Mouse (Mus musculus) brain, embryonic 14.5 days (tissue): Measurements from ENCODE around the gene Pou3f1. TPM values are rescaled to one million over a fixed set of nuclear protein-coding genes. Genes with fewer than 3 reads are reported as not detected.

Experiments
- DNase-seq: peaks from one replicate; pipeline ENCODE4 v3.0.0-alpha.2; 2011; ENCODE audit warnings: low read depth
- CTCF ChIP-seq: fragments of 200-500 bp; IDR thresholded peaks from 2 replicates; pipeline ENCODE4 v1.5.1; 2012; ENCODE audit warnings: inconsistent platforms, mild to moderate bottlenecking, moderate library complexity, borderline replicate concordance; ENCODE audit not compliant: insufficient read depth, insufficient read length; ENCODE audit errors: extremely low read depth
- POLR2A ChIP-seq: fragments of 200-500 bp; IDR thresholded peaks from 2 replicates; pipeline ENCODE4 v1.6.1; 2012; ENCODE audit warnings: mild to moderate bottlenecking, inconsistent platforms, borderline replicate concordance; ENCODE audit not compliant: poor library complexity, insufficient read depth, insufficient read length, severe bottlenecking; ENCODE audit errors: extremely low read depth
- polyA plus RNA-seq: library from polyadenylated mRNA; depleted of rRNA; stranded (reverse); fragments of >200 nt; gene quantifications from 2 replicates; pipeline ENCODE4 v1.2.3, GENCODE M21; 2012; rRNA removed

Pou3f1 gene
- polyA plus RNA-seq: 21.3 and 23.1 TPM in 2 replicates

DNA sequence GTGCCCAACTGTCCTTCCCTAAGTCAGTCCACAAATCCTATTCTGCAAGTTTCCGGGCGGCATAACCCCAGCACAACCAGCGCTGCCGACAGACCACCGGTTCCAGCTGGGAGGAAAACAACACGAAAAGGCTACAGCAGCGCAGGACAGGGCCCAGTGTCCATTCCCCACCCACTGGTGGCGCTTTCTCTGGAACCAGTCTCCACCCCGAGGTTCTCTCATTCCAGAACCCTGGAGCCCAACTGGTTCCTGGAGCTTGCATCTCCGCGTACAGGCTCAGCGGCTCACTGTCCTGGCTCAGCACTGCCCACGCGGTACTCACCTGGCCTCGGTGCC is at the start of gene Pou3f1:
Gene Pou3f1, plus strand, starts transcription at position 290 of the 336 bp plus-strand sequence.
- DNase-seq: no peak
- no peak for TF ChIP-seq POLR2A
- no peak for TF ChIP-seq CTCF

DNA sequence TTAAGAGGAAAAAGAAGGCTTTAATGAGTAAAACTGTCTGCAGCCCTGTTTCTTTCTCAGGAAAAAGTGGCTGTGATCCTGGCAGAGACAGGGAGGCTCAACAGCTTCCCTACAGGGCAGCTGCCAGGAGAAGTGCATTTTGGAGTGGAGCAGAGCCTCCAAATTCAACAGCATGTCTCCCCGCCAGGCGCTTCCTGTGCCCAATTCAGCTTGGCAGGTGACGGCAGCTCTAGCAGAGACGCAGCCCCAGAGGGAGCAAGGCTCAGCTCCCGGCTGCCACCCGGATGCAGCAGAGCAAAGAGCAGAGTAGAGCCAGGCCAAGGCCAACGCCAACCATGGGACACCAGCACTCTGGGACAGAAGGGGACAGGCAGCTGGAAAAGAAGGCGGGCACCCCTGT is 49.4 kb upstream of the Pou3f1 start:
- TF ChIP-seq CTCF (no peak), POLR2A (no peak)
- peak; percentile 81 for DNase-seq

DNA sequence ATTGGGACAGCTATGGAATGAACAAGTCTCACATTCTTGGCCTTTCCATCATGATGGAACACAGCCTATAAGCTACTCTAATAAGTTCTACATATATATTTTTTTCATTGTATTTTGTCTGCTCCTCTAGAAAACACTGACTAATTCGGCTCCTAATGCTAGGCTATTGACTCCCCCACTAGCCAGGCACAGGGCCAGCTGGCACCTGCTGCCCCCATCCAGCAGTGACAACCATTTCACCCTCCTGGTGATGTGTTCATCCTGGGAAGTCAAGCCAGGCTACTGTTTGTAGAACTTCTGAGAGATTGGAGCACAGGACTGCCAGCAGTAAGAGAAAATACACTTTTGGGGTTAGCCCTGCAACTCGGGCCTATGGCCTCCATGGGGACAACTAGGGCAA is 46.5 kb upstream of the Pou3f1 start:
- DNase-seq: no peak
- no peak for TF ChIP-seq POLR2A
- TF ChIP-seq CTCF: no peak

DNA sequence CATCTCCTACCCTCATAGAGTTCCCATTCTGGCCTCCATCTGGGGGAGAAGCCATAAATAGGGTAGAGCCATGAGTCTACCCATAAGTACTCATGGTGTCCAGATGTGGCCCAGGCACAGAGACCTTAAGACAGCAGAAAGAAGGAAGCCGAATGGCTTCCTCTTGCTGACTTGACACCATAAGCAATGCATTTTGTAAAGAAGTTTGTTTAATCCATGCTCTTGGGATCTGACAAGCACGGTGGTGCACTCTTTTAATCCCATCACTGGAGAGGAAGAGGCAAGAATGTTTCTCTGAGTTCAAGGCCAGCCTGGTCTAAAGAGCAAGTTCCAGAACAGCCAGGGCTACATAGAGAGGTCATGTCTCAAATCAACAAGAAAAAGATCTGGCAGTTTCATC is 45.9 kb upstream of the Pou3f1 start, which contains the start of gene 3100002H09Rik:
Gene 3100002H09Rik, minus strand, starts transcription at position 101 of the 400 bp plus-strand sequence.
- no peak for DNase-seq
- TF ChIP-seq CTCF (no peak), POLR2A (no peak)

DNA sequence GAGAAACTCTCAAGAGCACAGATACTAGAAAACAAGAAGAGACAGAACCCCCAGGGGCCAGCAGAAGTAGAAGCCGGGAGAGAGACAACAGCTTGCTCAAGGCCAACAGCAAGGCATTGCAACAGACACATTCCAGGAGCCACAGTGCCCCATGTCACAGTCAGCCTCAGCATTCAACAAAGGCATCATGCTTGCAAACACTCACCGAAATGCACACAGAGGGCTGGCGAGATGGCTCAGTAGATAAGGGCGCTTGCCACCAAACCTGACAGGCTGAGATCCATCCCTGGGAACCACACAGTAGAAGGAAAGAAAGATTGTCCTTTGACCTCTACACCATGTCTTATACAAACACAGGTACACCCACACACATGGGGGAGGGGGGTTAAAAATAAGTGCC is 44.8 kb upstream of the Pou3f1 start:
- DNase-seq: no peak
- TF ChIP-seq POLR2A (no peak), CTCF (no peak)

DNA sequence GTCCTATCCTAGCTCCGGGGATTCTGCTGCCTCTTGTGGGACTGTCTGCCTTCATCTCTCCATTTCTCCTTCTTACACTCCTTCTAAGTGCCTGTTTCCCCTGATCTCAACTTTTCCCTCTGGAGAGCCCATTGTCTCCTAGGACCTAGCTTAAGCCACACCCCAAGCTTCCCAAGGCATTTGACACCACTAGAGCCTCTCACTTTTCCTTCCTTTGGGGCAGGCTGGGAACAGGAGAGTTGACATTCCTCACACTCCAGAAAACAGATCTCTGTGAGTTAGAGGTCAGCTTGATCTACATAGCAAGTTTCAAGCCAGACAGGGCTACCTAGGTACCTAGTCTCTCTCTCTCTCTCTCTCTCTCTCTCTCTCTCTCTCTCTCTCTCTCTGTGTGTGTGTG is 42.4 kb upstream of the Pou3f1 start:
- no peak for DNase-seq
- TF ChIP-seq POLR2A (no peak), CTCF (no peak)

DNA sequence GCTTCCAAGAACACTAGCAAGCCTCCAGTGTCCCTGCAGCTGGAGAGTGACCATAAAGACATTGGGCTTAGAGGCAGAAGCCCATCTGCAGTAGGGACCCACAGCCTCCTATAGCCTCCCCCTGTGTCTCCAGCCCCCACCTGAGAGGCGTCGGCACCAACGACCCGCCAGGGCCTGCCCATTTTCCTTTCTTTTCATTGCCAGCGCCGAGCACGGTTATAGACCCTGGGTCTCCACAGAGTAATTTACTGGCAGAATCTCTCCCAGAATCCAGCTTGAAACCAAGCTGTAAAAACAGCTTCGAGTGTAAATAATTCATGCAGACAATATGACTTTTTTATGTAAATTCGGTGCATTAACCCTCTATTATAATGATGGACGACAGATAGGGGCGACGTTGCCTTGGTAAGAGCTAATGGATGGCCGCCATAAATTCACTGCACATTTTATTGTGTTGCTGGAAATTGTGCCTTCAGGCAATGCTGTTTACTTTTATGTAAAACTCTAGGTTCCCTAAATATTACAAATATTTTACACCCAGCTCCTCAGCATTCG is 41.1 kb upstream of the Pou3f1 start:
- no peak for TF ChIP-seq CTCF
- TF ChIP-seq POLR2A: no peak
- DNase-seq: peak; percentile 57

DNA sequence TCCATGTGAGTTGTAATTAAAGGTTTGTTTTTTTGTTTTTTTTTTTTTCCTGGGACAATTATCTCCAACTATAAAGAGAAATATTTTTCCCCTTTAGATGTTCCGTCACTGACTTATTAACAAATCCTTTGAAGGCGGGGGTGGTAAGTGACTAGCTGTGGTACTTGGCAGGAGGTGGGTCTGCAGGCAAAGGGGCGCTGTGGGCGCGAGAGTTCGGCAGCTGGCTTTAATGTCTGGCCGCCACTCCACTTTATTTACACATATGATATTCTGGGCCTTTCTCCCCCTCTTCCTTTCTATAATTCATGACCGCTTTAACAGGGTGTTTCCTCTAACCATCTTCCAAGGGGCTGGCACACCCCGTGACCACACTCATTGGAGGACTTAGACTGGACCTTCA is 40.6 kb upstream of the Pou3f1 start:
- TF ChIP-seq POLR2A: no peak
- no peak for TF ChIP-seq CTCF
- peak; percentile 76 for DNase-seq

DNA sequence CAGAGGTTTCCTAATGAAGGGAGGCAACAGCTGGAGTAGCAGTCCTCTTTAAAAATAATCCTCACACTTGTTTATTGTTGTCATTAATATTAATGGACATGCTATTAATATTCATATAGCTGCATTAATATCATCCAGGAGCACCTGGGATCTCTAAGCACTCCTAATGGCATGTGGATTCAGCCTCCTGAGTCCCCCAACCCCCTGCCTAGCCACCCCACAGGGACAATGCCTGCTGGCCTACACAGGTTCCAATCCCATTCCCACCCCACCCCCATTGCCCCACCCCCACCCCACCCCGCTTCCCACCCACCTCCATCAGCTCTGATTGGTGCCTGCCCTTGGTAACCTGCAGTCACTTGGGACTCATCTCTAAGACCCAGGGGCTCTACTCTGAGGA is 40.0 kb upstream of the Pou3f1 start:
- TF ChIP-seq CTCF (no peak), POLR2A (no peak)
- no peak for DNase-seq

DNA sequence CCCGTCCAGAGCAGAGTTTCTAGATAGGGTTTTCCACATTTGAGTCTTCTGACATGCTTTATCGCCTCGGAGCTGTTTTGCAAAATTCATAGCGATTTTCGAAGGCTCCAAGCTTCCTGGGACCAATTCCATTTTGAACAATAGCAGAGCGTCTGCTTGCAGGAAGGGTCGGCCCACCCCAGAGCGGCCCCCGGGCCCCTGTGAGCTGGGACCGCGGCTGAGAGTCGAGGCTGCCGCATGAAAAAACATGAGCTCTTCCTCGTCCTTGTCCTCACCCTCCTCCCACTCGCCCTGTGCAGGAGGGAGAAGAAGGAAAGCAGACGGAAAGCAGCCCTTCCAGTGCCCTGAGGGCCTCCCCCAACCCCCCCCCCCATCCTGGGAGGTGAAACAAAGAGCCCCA is 38.0 kb upstream of the Pou3f1 start:
- no peak for TF ChIP-seq POLR2A
- TF ChIP-seq CTCF: no peak
- peak; percentile 42 for DNase-seq

DNA sequence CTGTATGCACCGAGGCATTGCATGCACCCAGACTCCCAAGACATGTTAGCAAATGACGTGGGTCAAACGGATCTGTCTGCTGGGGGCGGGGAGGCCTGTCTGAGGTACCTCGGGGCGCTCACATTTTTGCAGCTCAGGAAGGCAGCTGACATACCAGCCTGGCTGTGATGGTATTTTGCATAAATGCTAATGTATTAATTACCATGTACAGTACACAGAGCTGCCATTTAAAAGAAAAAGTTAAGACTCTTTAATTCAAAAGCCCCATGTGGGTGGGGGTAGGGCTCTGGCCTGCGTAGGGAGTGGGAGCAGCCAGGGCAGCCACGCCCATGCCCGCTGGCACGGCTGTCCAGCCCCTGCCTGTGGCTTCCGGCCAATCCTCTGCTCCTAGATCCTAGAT is 35.2 kb upstream of the Pou3f1 start:
- TF ChIP-seq POLR2A (no peak), CTCF (no peak)
- DNase-seq: peak; percentile 53

DNA sequence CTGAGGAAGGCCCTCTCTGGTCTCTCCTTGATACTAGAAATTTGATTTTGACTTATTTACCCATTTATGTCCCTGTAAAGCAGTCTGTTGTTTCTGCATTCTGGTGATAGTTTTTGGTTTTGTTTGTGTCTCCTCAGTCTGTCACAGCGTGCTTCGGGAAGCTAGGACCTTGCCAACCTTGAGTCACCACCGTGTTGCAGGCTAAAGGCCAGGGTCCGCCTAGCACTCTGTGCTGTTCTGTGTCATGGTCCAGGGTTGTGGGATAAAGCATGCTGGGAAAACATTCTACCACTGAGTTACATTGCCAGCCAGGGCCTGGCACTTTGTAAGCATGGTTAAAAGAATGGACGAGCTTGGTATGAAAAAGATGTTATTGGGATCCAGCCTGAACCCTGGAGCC is 34.0 kb upstream of the Pou3f1 start:
- DNase-seq: no peak
- TF ChIP-seq CTCF: no peak
- no peak for TF ChIP-seq POLR2A

DNA sequence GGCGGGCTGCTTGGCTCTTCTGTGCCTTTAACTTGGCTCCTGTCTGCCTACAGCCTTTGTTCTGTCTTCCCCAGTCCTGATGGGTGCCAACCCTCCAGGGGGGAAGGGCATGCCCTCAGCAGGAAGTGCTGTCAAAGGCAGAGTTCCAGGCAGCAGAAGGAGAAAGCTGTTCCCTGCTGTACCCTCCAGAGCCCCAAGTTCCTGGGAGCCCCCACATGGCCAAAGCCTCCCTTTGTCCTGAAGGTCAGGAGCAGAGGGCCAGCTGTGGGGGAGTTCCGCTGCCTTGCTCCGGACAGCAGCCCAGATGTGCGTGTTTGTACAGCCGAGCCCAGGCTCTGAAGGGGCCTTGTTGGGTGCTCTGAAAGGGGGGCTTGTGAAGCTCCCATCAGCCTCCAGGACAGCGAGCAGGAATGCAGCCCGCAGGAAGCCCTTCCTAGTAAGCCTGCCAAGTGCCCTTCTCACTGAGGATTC is 32.5 kb upstream of the Pou3f1 start:
- peak; percentile 54 for DNase-seq

DNA sequence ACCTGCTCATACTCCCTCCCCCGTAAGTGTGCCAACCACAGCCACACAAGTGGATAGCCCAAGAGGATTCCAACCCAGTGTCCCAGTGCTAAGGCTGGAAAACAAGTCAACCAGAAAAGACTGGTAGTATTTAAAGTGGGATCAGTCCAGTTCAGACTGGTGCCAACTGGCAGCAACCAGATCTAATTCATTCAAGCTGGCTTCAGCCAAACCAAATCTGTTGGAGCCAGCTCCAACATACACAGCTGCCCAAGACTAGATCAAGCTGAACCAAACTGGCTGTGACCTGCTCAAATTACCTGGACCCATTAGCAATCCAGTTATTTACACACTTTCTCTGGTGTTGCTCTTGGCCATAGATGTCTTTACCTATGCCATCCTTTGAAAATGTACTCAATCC is 29.8 kb upstream of the Pou3f1 start:
- peak; percentile 71 for DNase-seq
- no peak for TF ChIP-seq CTCF
- no peak for TF ChIP-seq POLR2A

More for the DNA sequence above, 32.5 kb upstream of the Pou3f1 start:
- no peak for TF ChIP-seq POLR2A
- no peak for TF ChIP-seq CTCF
